Mouse (Mus musculus) bone marrow macrophage, adult 2 months (primary cell): ENCODE measurements at regions not wholly inside any gene's neighbourhood (a gene's known extent, or its start where the extent isn't known, plus 50 kb on each side); places are given as distances from the start of the nearest gene placed in this dataset.

Source experiments
- CTCF ChIP-seq: IDR thresholded peaks from 2 replicates; pipeline ENCODE4 v1.5.1; 2012; ENCODE audit warnings: low read depth, mild to moderate bottlenecking, low read length, moderate library complexity
- POLR2A ChIP-seq: IDR thresholded peaks from 2 replicates; pipeline ENCODE4 v1.6.1; 2012; ENCODE audit warnings: mild to moderate bottlenecking, low read depth, low read length, borderline replicate concordance

- TF ChIP-seq CTCF = no peak
- TF ChIP-seq POLR2A = no peak
These were observed 174.6 kb downstream of the Cth start for GRCm38 (mm10) chr3:157750266-157750665.
